Mouse (Mus musculus) heart, adult 2 months (tissue): ENCODE data around the gene Sowahb. TPM values are rescaled to one million over a fixed set of nuclear protein-coding genes. Genes with fewer than 3 reads are reported as not detected.
A peak's percentile ranks its signal among the peaks of the same experiment; 100 is the strongest.
"Not testable (repeated sequence)": the region's sequence is repeated elsewhere in the genome, so short reads cannot be mapped to it uniquely, and the experiment has no call there.

Experiments
- DNase-seq, 2 experiments: peaks; one replicate each; pipeline ENCODE4 v3.0.0; 2021
- H3K27ac ChIP-seq: fragments of 200-600 bp; 2 replicates; pipeline ENCODE4 v1.8.1; 2022
- H3K27me3 ChIP-seq: fragments of 200-500 bp; 2 replicates; pipeline ENCODE4 v1.6.1; 2012; ENCODE audit warnings: mild to moderate bottlenecking, low read length, inconsistent platforms, mixed read lengths; ENCODE audit not compliant: control insufficient read depth, insufficient read depth
- H3K36me3 ChIP-seq: fragments of 200-500 bp; 2 replicates; pipeline ENCODE4 v1.6.1; 2012; ENCODE audit warnings: low read length, inconsistent platforms; ENCODE audit not compliant: control insufficient read depth, insufficient read depth
- H3K4me1 ChIP-seq: fragments of 200-500 bp; 2 replicates; pipeline ENCODE4 v1.6.1; 2011; ENCODE audit warnings: low read length; ENCODE audit not compliant: control insufficient read depth, insufficient read depth
- H3K4me3 ChIP-seq: fragments of 200-600 bp; 2 replicates; pipeline ENCODE4 v1.8.1; 2022
- H3K79me2 ChIP-seq: fragments of 200-500 bp; replicated peaks from 2 replicates; pipeline ENCODE4 v1.6.1; 2012; ENCODE audit warnings: mild to moderate bottlenecking, inconsistent platforms, low read length, moderate library complexity, mixed read lengths; ENCODE audit not compliant: control insufficient read depth, insufficient read depth
- H3K9ac ChIP-seq: fragments of 200-500 bp; 2 replicates; pipeline ENCODE4 v1.6.1; 2012; ENCODE audit warnings: low read depth, mild to moderate bottlenecking, control low read depth, inconsistent platforms, low read length, mixed read lengths
- CTCF ChIP-seq: fragments of 200-600 bp; IDR thresholded peaks from 2 replicates; pipeline ENCODE4 v1.8.1; 2022; ENCODE audit warnings: antibody characterized with exemption, mild to moderate bottlenecking, moderate library complexity
- EP300 ChIP-seq: fragments of 200-500 bp; IDR thresholded peaks from 2 replicates; pipeline ENCODE4 v1.6.1; 2011; ENCODE audit warnings: low read depth, low read length, control low read depth; ENCODE audit not compliant: insufficient read depth
- POLR2A ChIP-seq: fragments of 200-500 bp; IDR thresholded peaks from 2 replicates; pipeline ENCODE4 v1.6.1; 2011; ENCODE audit warnings: mild to moderate bottlenecking, low read depth, low read length, control low read depth; ENCODE audit not compliant: insufficient read depth
- WGBS: fragments of 180-500 bp; shearing (Covaris S2); methylation state at CpG from one replicate; pipeline ENCODE4 v1.1.7; 2018; 5-methylcytosine and 5-hydroxymethylcytosine counted together
- intact Hi-C: fragments of 180-260 bp; cut with DNase I; formaldehyde crosslinking; loops from one replicate; pipeline ENCODE4 v1.15.1; 2025
- polyA plus RNA-seq: library from polyadenylated mRNA; depleted of rRNA; stranded (reverse); fragments of >200 nt; gene quantifications from 2 replicates; pipeline ENCODE4 v1.2.3, GENCODE M21; 2012
- total RNA-seq, 2 experiments: library from RNA; stranded (reverse); gene quantifications; 2 replicates each; pipeline ENCODE4 v1.2.3; 2021

The Sowahb gene
- total and polyA plus RNA-seq, 3 experiments, result 0.04 to 0.08 TPM; not detected in 1

DNA sequence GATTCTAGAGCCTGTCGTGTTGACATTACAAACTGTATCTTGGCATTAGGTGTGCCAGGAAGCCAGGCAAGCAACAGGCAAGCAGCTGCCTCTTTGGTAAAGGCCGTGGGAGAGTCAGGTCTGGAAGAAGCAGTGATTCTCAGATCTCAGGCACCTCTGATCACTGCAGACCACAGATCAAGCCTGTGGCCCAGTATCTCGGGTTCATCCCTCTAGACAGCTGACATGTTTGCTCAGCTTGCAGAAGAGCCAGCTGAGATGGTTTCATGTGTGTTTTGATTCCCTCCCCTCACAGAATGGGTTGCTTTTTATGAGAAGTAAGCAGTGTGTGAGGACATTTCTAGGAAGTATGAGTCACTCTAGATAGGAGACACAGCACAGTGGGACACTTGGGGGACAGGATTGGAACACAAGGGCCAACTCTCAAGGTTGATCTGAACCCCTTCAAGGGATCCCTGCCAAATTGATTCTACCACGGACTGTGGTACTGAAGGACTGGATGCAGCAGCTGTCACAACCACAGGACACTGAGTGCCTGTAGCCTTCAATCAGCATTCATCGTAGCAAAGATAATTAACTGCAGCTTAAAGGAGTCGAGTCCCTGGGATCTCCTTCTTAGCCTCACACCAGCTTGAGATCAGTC is 24.7 kb downstream of the Sowahb start:
- 51% methylated on average over 6 of the region's 6 CpGs for WGBS
- Histone ChIP-seq H3K36me3 (no peaks in the 10 kb centered on the region), H3K9ac (no peak overlapping the region), H3K4me3 (no peak overlapping the region), H3K27ac (no peak overlapping the region; the same call in 1 of the 2 replicates), H3K27me3 (no peaks in the 10 kb centered on the region), H3K79me2 (no peaks in the 10 kb centered on the region), H3K4me1 (peaks cover 1% of the 10 kb centered on the region)
- no peak for DNase-seq
- intact Hi-C loops, result no loop called here
- no peak for TF ChIP-seq EP300
- TF ChIP-seq POLR2A, result no peak
- TF ChIP-seq CTCF, result no peak

- not testable (repeated sequence) for H3K27me3 ChIP-seq, H3K79me2 ChIP-seq, H3K4me1 ChIP-seq, H3K9ac ChIP-seq, DNase-seq, H3K36me3 ChIP-seq, H3K27ac ChIP-seq, H3K4me3 ChIP-seq
- 92% methylated on average over 10 of the region's 10 CpGs for WGBS
- intact Hi-C loops, result loop anchor here (2.0 to 5.0 kb wide), 2 partner anchors 68 to 144 kb away; no protein-coding TSS in a partner anchor
Observed at GRCm38 (mm10) chr5:93019207-93019606, 25.6 kb downstream of the Sowahb start.

GRCm38 (mm10) chr5:93017678-93018077 is 27.1 kb downstream of the Sowahb start:
- intact Hi-C loops, result loop anchor here (2.0 to 5.0 kb wide), 2 partner anchors 70 to 145 kb away; no protein-coding TSS in a partner anchor
- WGBS, result 5% methylated on average over 3 of the region's 3 CpGs
- Histone ChIP-seq H3K9ac (no peak overlapping the region), H3K79me2 (no peaks in the 10 kb centered on the region), H3K4me3 (no peak overlapping the region), H3K36me3 (no peaks in the 10 kb centered on the region), H3K4me1 (no peaks in the 10 kb centered on the region; the same call in 1 of the 2 replicates), H3K27ac (no peak overlapping the region), H3K27me3 (no peaks in the 10 kb centered on the region)
- no peak for DNase-seq
- TF ChIP-seq CTCF (peak; percentile 53), EP300 (no peak), POLR2A (no peak)

DNA sequence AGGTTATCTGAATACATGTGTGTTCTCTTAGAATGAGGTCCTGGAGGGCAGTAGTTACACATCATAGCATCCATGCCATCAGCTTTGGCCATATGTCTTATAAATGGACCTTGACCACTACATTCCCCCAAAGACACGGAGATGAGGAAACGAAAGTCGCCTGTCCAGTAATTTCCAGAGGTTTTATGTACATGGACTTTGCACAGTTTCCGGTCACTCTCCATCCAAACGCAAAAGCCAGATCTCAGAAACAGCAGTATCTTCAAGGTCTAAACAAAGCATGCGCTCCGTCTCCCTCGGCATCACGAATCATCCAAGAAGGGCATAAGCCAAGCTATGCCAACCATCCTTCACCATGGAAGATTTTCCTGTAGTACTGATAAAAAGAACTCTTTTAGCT is 36.6 kb downstream of the Sowahb start:
- H3K27ac ChIP-seq, result no peak overlapping the region
- H3K36me3 ChIP-seq, result no peaks in the 10 kb centered on the region
- TF ChIP-seq POLR2A (no peak), EP300 (no peak), CTCF (no peak)
- no peak for DNase-seq
- H3K9ac ChIP-seq, result no peak overlapping the region
- intact Hi-C loops, result no loop called here
- WGBS, result 89% methylated on average over 9 of the region's 9 CpGs
- H3K27me3 ChIP-seq, result no peaks in the 10 kb centered on the region
- no peak overlapping the region for H3K4me3 ChIP-seq
- H3K4me1 ChIP-seq, result 0 out of 2 replicates have a peak, but pooled peaks cover 1% of the 10 kb centered on the region
- H3K79me2 ChIP-seq, result no peaks in the 10 kb centered on the region

- Histone ChIP-seq H3K4me1 (peaks cover 4% of the 10 kb centered on the region; the same call in 1 of the 2 replicates), H3K79me2 (no peaks in the 10 kb centered on the region), H3K9ac (0 out of 2 replicates have a peak overlapping the region, but pooled peaks have one; percentile 26), H3K27me3 (no peaks in the 10 kb centered on the region), H3K4me3 (peak overlapping the region; percentile 43), H3K36me3 (no peaks in the 10 kb centered on the region), H3K27ac (peak overlapping the region; percentile 53)
- DNase-seq, result peak; percentile 56 to 61
- TF ChIP-seq EP300 (no peak), POLR2A (no peak), CTCF (no peak)
- intact Hi-C loops, result no loop called here
- WGBS, result 32% methylated on average over 14 of the region's 14 CpGs
Observed at GRCm38 (mm10) chr5:93005815-93006341, 38.9 kb downstream of the Sowahb start.

- H3K4me3 ChIP-seq, result peak overlapping the region; percentile 43
- intact Hi-C loops, result no loop called here
- no peaks in the 10 kb centered on the region for H3K79me2 ChIP-seq
- 0 out of 2 replicates have a peak overlapping the region, but pooled peaks have one; percentile 26 for H3K9ac ChIP-seq
- H3K27me3 ChIP-seq, result no peaks in the 10 kb centered on the region
- WGBS, result 13% methylated on average over 20 of the region's 20 CpGs
- DNase-seq, result peak; percentile 51 to 68
- H3K4me1 ChIP-seq, result peaks cover 4% of the 10 kb centered on the region; the same call in 1 of the 2 replicates
- peak overlapping the region; percentile 53 for H3K27ac ChIP-seq
- TF ChIP-seq CTCF (no peak), EP300 (no peak), POLR2A (no peak)
- H3K36me3 ChIP-seq, result no peaks in the 10 kb centered on the region
Observed at GRCm38 (mm10) chr5:93005229-93005814, 39.5 kb downstream of the Sowahb start.
